Mouse (Mus musculus) retina, adult 2 months (tissue): Measurements from ENCODE around the gene Cdc20b.
"Not testable (repeated sequence)": the region's sequence is repeated elsewhere in the genome, so short reads cannot be mapped to it uniquely, and the experiment has no call there.

Experiments used
- DNase-seq: peaks from one replicate; pipeline ENCODE4 v3.0.0-alpha.2; 2012; ENCODE audit warnings: low read depth, low spot score

Gene Cdc20b

DNA sequence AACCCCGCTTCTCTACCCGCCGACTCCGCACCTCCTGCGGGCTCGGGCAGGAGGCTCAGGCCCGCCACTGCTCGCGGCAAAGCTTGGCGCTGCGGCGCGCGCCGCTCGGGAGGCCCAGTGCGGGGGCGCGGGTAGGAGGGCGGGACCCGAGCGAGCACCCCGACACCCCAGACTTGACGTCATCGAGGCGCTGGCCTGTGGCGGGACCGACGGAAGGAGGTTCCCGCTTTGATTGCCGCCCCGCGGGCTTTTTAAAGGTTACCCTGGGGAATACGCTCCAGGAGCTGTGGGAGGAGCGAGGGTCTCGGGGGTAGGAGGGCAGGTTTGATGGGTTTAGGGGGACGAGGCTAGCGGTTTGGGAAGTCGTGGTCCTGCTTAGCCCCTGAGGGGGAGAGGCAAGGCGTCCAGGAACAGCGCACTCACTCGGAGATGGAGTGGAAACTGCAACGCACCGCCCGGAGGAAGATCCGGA, at the start of gene Cdc20b:
TSS of gene Cdc20b (plus strand) at position 162 of the 472 bp plus-strand sequence.
- no peak for DNase-seq

- no peak for DNase-seq
Measured at GRCm38 (mm10) chr13:112985605-112986450, 49.1 kb upstream of the Cdc20b start.

GRCm38 (mm10) chr13:112986451-112986950, 48.4 kb upstream of the Cdc20b start:
- DNase-seq = no peak

DNA sequence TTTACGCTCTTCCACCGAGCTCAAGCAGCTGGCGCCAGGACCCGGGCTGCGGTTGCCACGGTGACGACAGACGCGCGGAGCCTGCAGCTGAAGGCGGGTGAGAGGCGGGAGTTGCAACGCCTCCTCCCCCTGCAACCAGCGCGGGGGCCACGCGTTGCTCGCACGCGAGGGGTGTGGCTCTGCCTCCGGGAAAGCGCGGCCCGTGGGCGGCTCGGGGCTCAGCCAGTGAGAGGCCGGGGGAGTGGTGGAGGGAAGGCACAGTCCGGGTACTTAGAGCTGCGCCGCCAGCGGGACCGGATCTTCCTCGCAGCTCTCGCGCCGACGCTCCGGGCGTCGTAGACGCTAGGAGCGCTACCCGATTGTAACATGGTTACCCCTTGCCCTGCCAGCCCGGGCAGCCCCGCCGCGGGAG, 47.4 kb upstream of the Cdc20b start, which contains the start of gene Ccno:
TSS of gene Ccno (plus strand) at position 271 of the 412 bp plus-strand sequence.
- DNase-seq = peak; percentile 53

- no peak for DNase-seq
Measured at GRCm38 (mm10) chr13:112987991-112988390, 46.9 kb upstream of the Cdc20b start.

GRCm38 (mm10) chr13:112988866-112989265, 46.0 kb upstream of the Cdc20b start:
- DNase-seq = no peak

GRCm38 (mm10) chr13:112989541-112989940, 45.4 kb upstream of the Cdc20b start:
- no peak for DNase-seq

DNA sequence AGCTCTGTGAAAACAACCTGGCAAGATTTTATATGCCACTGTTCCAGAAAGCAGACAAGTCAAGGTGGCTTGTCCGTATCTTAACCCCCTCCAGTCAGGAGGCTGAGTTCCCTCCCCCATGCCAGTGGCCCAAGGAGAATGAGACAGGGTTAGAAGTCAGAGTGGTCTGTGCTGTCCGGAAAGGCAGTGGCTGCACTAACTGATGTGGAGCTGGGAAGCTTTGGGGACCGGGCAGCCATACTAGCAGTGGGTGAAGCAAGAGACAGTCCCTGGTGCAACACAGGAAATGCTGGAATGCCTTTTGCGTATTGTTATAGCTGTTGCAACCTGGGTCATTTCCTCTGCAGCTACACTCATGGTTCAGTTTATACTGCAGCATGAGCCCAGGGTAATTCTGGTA, 44.6 kb upstream of the Cdc20b start:
- DNase-seq = no peak

GRCm38 (mm10) chr13:112993531-112994152, 41.3 kb upstream of the Cdc20b start, which contains the start of gene Mcidas:
Gene Mcidas, plus strand, starts transcription at chr13:112993845.
- DNase-seq = no peak

DNA sequence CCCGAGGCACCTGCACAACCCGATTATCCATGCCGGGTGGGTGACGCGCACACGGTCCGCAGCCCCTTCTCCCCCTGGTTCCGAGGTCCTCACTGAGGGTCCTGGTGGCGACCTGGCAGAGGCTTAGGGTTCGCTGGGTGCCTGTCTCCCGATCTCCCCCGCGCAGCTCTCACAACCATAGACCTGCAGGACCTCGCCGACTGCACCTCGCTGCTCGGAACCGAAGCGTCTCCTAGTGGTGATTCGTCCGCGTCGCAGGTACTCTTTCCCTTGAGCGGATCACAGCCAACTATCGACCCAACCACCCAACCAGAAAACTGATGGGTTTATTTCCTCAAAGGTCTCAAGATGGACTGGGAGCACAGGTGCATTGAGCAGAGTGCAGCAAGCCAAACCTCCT, 40.7 kb upstream of the Cdc20b start:
- no peak for DNase-seq

- DNase-seq = no peak
Measured at GRCm38 (mm10) chr13:112996407-112996806, 38.5 kb upstream of the Cdc20b start.

- no peak for DNase-seq
Measured at GRCm38 (mm10) chr13:112997369-112997768, 37.5 kb upstream of the Cdc20b start.

- DNase-seq = no peak
Measured at GRCm38 (mm10) chr13:112998427-112999201, 36.3 kb upstream of the Cdc20b start.

GRCm38 (mm10) chr13:113000090-113000489, 34.8 kb upstream of the Cdc20b start:
- DNase-seq = no peak

GRCm38 (mm10) chr13:113000576-113001318, 34.2 kb upstream of the Cdc20b start:
- DNase-seq = no peak

GRCm38 (mm10) chr13:113012683-113013082, 22.2 kb upstream of the Cdc20b start:
- DNase-seq = no peak

- not testable (repeated sequence) for DNase-seq
Measured at GRCm38 (mm10) chr13:113013174-113013953, 21.5 kb upstream of the Cdc20b start.

GRCm38 (mm10) chr13:113021521-113021920, 13.4 kb upstream of the Cdc20b start:
- DNase-seq = no peak

DNA sequence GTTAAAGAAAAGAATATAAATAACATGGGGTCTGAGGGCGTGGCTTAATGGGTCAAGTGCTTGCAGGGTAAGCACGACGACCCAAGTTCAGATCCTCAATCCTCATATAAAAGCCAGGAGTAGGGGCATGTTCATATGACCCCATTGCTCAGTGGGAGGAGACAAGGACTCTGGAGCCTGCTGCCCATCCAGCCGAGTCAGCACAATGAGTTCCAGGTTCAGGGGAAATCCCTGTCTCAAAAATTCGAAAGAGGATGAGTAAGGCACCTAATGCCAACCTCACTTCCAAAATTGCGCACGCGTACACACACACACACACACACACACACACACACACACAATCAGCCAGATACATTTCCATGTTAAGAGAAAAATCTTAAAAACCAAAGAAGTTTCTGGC, 12.4 kb upstream of the Cdc20b start:
- no peak for DNase-seq
